In genomic region chr13:111808387-111808636, GRCm38 (mm10) we compare ENCODE assay signal across 8 mouse cellular contexts. TPM values are rescaled to one million over a fixed set of nuclear protein-coding genes. Genes with fewer than 3 reads are reported as not detected.
DNase-seq lines count a peak whose midpoint lies in the region; ATAC-seq and TF ChIP-seq lines count a peak whose summit lies in the region.

No protein-coding gene starts in this region.

- H3K4me2 ChIP-seq in kidney, embryonic 16.5 days (replicated peaks; ENCODE audit: low read depth, low read length): peak overlapping the region; percentile 72
- peak overlapping the region; percentile 93 for H3K4me2 ChIP-seq in hindbrain, embryonic 14.5 days (replicated peaks)
- H3K4me2 ChIP-seq in midbrain, embryonic 15.5 days: peak overlapping the region; percentile 77

- peak overlapping the region; percentile 98 for H3K9ac ChIP-seq in kidney, embryonic 16.5 days (replicated peaks; ENCODE audit: low read length)
- peak overlapping the region; percentile 89 for H3K9ac ChIP-seq in hindbrain, embryonic 14.5 days
- peak overlapping the region; percentile 80 for H3K9ac ChIP-seq in midbrain, embryonic 15.5 days

- no peaks in the 10 kb centered on the region for H3K27me3 ChIP-seq in kidney, embryonic 16.5 days (ENCODE audit: insufficient read depth, low read length)
- H3K27me3 ChIP-seq in hindbrain, embryonic 14.5 days (ENCODE audit: control insufficient read depth, insufficient read depth, low read length): 0 out of 2 replicates have a peak, but pooled peaks cover 3% of the 10 kb centered on the region
- no peaks in the 10 kb centered on the region for H3K27me3 ChIP-seq in midbrain, embryonic 15.5 days (replicated peaks)

- no peaks in the 10 kb centered on the region for H3K36me3 ChIP-seq in kidney, embryonic 16.5 days (ENCODE audit: insufficient read depth, low read length)
- no peaks in the 10 kb centered on the region for H3K36me3 ChIP-seq in hindbrain, embryonic 14.5 days (replicated peaks; ENCODE audit: control insufficient read depth, insufficient read depth)
- H3K36me3 ChIP-seq in midbrain, embryonic 15.5 days (replicated peaks): no peaks in the 10 kb centered on the region

- TF ChIP-seq CTCF in cortical plate, adult 2 months (IDR thresholded peaks at IDR 0.05; ENCODE audit: extremely low read depth, insufficient read depth, low read length): no peak

- no peak for DNase-seq in kidney, postnatal 36 days
- peak; percentile 39 for DNase-seq in hindbrain, embryonic 14.5 days (ENCODE audit: low spot score)
- no peak for DNase-seq in cerebellum, adult 11-12 months
- DNase-seq in ovary, adult 18-20 months (ENCODE audit: low spot score): no peak
- DNase-seq in kidney, adult 9 months: no peak

- 0% methylated on average over 28 of the region's 38 CpGs for WGBS in kidney, embryonic 16.5 days
- WGBS in hindbrain, embryonic 14.5 days: 1% methylated on average over 21 of the region's 38 CpGs
- 0% methylated on average over 25 of the region's 38 CpGs for WGBS in midbrain, embryonic 15.5 days

- peaks cover 42% of the 10 kb centered on the region for H3K4me1 ChIP-seq in kidney, embryonic 16.5 days (ENCODE audit: insufficient read depth, low read length)
- peaks cover 2% of the 10 kb centered on the region; the same call in 1 of the 2 replicates for H3K4me1 ChIP-seq in cortical plate, adult 2 months (ENCODE audit: control insufficient read depth, insufficient read depth, low read length)
- peaks cover 25% of the 10 kb centered on the region for H3K4me1 ChIP-seq in hindbrain, embryonic 14.5 days (replicated peaks; ENCODE audit: control insufficient read depth, insufficient read depth, low read length)
- H3K4me1 ChIP-seq in midbrain, embryonic 15.5 days: peaks cover 18% of the 10 kb centered on the region

- no peak for TF ChIP-seq POLR2A in cortical plate, adult 2 months (IDR thresholded peaks at IDR 0.05; ENCODE audit: extremely low read depth, insufficient read depth, low read length)

- peak overlapping the region; percentile 98 for H3K27ac ChIP-seq in kidney, embryonic 16.5 days (ENCODE audit: low read length)
- peak overlapping the region; percentile 96 for H3K27ac ChIP-seq in cortical plate, adult 2 months (ENCODE audit: insufficient read depth, low read length)
- H3K27ac ChIP-seq in hindbrain, embryonic 14.5 days: peak overlapping the region; percentile 99
- peak overlapping the region; percentile 99 for H3K27ac ChIP-seq in midbrain, embryonic 15.5 days

- ATAC-seq in kidney, embryonic 16.5 days (ENCODE audit: low FRiP score, low TSS enrichment): peak; percentile 49
- ATAC-seq in hindbrain, embryonic 14.5 days (ENCODE audit: low FRiP score): peak; percentile 67
- ATAC-seq in midbrain, embryonic 15.5 days (replicated peaks): peak; percentile 72; the same call in 1 of the 2 replicates

- peak overlapping the region; percentile 96 for H3K4me3 ChIP-seq in kidney, embryonic 16.5 days (ENCODE audit: low read length)
- H3K4me3 ChIP-seq in cortical plate, adult 2 months (ENCODE audit: insufficient read depth, low read length): peak overlapping the region; percentile 81
- H3K4me3 ChIP-seq in hindbrain, embryonic 14.5 days (replicated peaks; ENCODE audit: low read length): peak overlapping the region; percentile 96
- H3K4me3 ChIP-seq in midbrain, embryonic 15.5 days: peak overlapping the region; percentile 81

- no peaks in the 10 kb centered on the region for H3K9me3 ChIP-seq in kidney, embryonic 16.5 days (ENCODE audit: low read length)
- H3K9me3 ChIP-seq in hindbrain, embryonic 14.5 days (ENCODE audit: control insufficient read depth, low read length): no peaks in the 10 kb centered on the region
- H3K9me3 ChIP-seq in midbrain, embryonic 15.5 days: no peaks in the 10 kb centered on the region

RNA-seq across cellular contexts. Expression of gene Map3k1, which starts 0.5 kb away (rescaled TPM):
- polyA plus RNA-seq in kidney, embryonic 16.5 days (2015; fragmentation: Nextera tagmentation; extraction: Ambion mirVana): 26.6 and 31.1 TPM in 2 replicates
- 5.4 and 5.7 TPM in 2 replicates for polyA plus RNA-seq in cortical plate, adult 2 months (2012; rRNA removed)
- polyA plus RNA-seq in hindbrain, embryonic 14.5 days (2014; fragmentation: Nextera tagmentation; extraction: Ambion mirVana): 14.0 and 14.7 TPM in 2 replicates
- polyA plus RNA-seq in midbrain, embryonic 15.5 days (2015; fragmentation: Nextera tagmentation; extraction: Ambion mirVana): 10.5 and 12.2 TPM in 2 replicates
